Mouse (Mus musculus): ENCODE data around the gene Cdk20.

Gene Cdk20

GRCm38 (mm10) chr13:64432017-64432995, at the start of gene Cdk20:
Gene Cdk20, plus strand, starts transcription at chr13:64432314.
- peak; percentile 96 for DNase-seq (ENCODE audit: extremely low spot score, low read depth, low spot score)

GRCm38 (mm10) chr13:64384937-64385336, 47.2 kb upstream of the Cdk20 start:
- no peak for DNase-seq (ENCODE audit: extremely low spot score, low read depth, low spot score)

GRCm38 (mm10) chr13:64386048-64386447, 46.1 kb upstream of the Cdk20 start:
- no peak for DNase-seq (ENCODE audit: extremely low spot score, low read depth, low spot score)

GRCm38 (mm10) chr13:64388415-64388814, 43.7 kb upstream of the Cdk20 start:
- no peak for DNase-seq (ENCODE audit: extremely low spot score, low read depth, low spot score)

- no peak for DNase-seq (ENCODE audit: extremely low spot score, low read depth, low spot score)
Measured at GRCm38 (mm10) chr13:64396979-64397378, 35.1 kb upstream of the Cdk20 start.

GRCm38 (mm10) chr13:64398065-64398464, 34.0 kb upstream of the Cdk20 start:
- no peak for DNase-seq (ENCODE audit: extremely low spot score, low read depth, low spot score)

- DNase-seq (ENCODE audit: extremely low spot score, low read depth, low spot score) = no peak
Measured at GRCm38 (mm10) chr13:64399906-64400305, 32.2 kb upstream of the Cdk20 start.

GRCm38 (mm10) chr13:64400801-64401361, 31.2 kb upstream of the Cdk20 start:
- DNase-seq (ENCODE audit: extremely low spot score, low read depth, low spot score) = no peak

- no peak for DNase-seq (ENCODE audit: extremely low spot score, low read depth, low spot score)
Measured at GRCm38 (mm10) chr13:64402006-64402405, 30.1 kb upstream of the Cdk20 start.

GRCm38 (mm10) chr13:64402504-64402949, 29.6 kb upstream of the Cdk20 start:
- DNase-seq (ENCODE audit: extremely low spot score, low read depth, low spot score) = no peak

- no peak for DNase-seq (ENCODE audit: extremely low spot score, low read depth, low spot score)
Measured at GRCm38 (mm10) chr13:64402951-64403460, 29.1 kb upstream of the Cdk20 start.

GRCm38 (mm10) chr13:64403519-64403918, 28.6 kb upstream of the Cdk20 start:
- no peak for DNase-seq (ENCODE audit: extremely low spot score, low read depth, low spot score)

GRCm38 (mm10) chr13:64405550-64405949, 26.6 kb upstream of the Cdk20 start:
- no peak for DNase-seq (ENCODE audit: extremely low spot score, low read depth, low spot score)

- no peak for DNase-seq (ENCODE audit: extremely low spot score, low read depth, low spot score)
Measured at GRCm38 (mm10) chr13:64407992-64408391, 24.1 kb upstream of the Cdk20 start.

GRCm38 (mm10) chr13:64410604-64411003, 21.5 kb upstream of the Cdk20 start:
- DNase-seq (ENCODE audit: extremely low spot score, low read depth, low spot score) = no peak

GRCm38 (mm10) chr13:64411282-64411681, 20.8 kb upstream of the Cdk20 start:
- DNase-seq (ENCODE audit: extremely low spot score, low read depth, low spot score) = no peak

- DNase-seq (ENCODE audit: extremely low spot score, low read depth, low spot score) = no peak
Measured at GRCm38 (mm10) chr13:64412752-64413257, 19.3 kb upstream of the Cdk20 start.

GRCm38 (mm10) chr13:64415659-64416058, 16.5 kb upstream of the Cdk20 start:
- DNase-seq (ENCODE audit: extremely low spot score, low read depth, low spot score) = no peak

GRCm38 (mm10) chr13:64416955-64417601, 15.0 kb upstream of the Cdk20 start:
- DNase-seq (ENCODE audit: extremely low spot score, low read depth, low spot score) = no peak

- DNase-seq (ENCODE audit: extremely low spot score, low read depth, low spot score) = no peak
Measured at GRCm38 (mm10) chr13:64420847-64421246, 11.3 kb upstream of the Cdk20 start.

GRCm38 (mm10) chr13:64421386-64421785, 10.7 kb upstream of the Cdk20 start:
- DNase-seq (ENCODE audit: extremely low spot score, low read depth, low spot score) = no peak

Data from hindlimb bud, embryonic 11.5 days (tissue).